Mouse (Mus musculus): ENCODE measurements at regions not wholly inside any gene's neighbourhood (a gene's known extent, or its start where the extent isn't known, plus 50 kb on each side); places are given as distances from the start of the nearest gene placed in this dataset.

GRCm38 (mm10) chr11:17528609-17529008, 271.2 kb downstream of the C1d start:
- Histone ChIP-seq H3K36me3 (ENCODE audit: insufficient read depth, low read length) (no peaks in the 10 kb centered on the region), H3K27me3 (ENCODE audit: insufficient read depth, low read length) (no peaks in the 10 kb centered on the region), H3K4me2 (ENCODE audit: low read length) (no peak overlapping the region), H3K4me1 (replicated peaks; ENCODE audit: insufficient read depth, low read length) (no peaks in the 10 kb centered on the region), H3K4me3 (replicated peaks; ENCODE audit: low read depth, low read length) (no peak overlapping the region), H3K9me3 (replicated peaks; ENCODE audit: low read length) (no peaks in the 10 kb centered on the region), H3K27ac (no peak overlapping the region), H3K9ac (ENCODE audit: low read depth, low read length) (no peak overlapping the region)
- 81% methylated on average over 6 of the region's 6 CpGs for WGBS
- peak; percentile 59 for DNase-seq (ENCODE audit: low spot score)
- TF ChIP-seq CTCF (IDR thresholded peaks at IDR 0.05; ENCODE audit: low read depth) = no peak
- no peak for ATAC-seq (replicated peaks; ENCODE audit: low FRiP score, low read depth)

- Histone ChIP-seq H3K9me3 (replicated peaks; ENCODE audit: low read length) (no peaks in the 10 kb centered on the region), H3K27ac (no peak overlapping the region), H3K9ac (ENCODE audit: low read depth, low read length) (no peak overlapping the region), H3K4me1 (replicated peaks; ENCODE audit: insufficient read depth, low read length) (no peaks in the 10 kb centered on the region), H3K27me3 (ENCODE audit: insufficient read depth, low read length) (no peaks in the 10 kb centered on the region), H3K36me3 (ENCODE audit: insufficient read depth, low read length) (no peaks in the 10 kb centered on the region), H3K4me3 (replicated peaks; ENCODE audit: low read depth, low read length) (no peak overlapping the region), H3K4me2 (ENCODE audit: low read length) (no peak overlapping the region)
- WGBS = 84% methylated on average over 3 of the region's 3 CpGs
- TF ChIP-seq CTCF (IDR thresholded peaks at IDR 0.05; ENCODE audit: low read depth) = no peak
- DNase-seq (ENCODE audit: low spot score) = no peak
- no peak for ATAC-seq (replicated peaks; ENCODE audit: low FRiP score, low read depth)
Measured at GRCm38 (mm10) chr11:17533706-17534105, 276.3 kb downstream of the C1d start.

GRCm38 (mm10) chr11:17546286-17546685, 288.9 kb downstream of the C1d start:
- ATAC-seq (replicated peaks; ENCODE audit: low FRiP score, low read depth) = no peak
- H3K27me3 ChIP-seq (ENCODE audit: insufficient read depth, low read length) = no peaks in the 10 kb centered on the region
- no peak for TF ChIP-seq CTCF (IDR thresholded peaks at IDR 0.05; ENCODE audit: low read depth)
- no peak overlapping the region for H3K4me2 ChIP-seq (ENCODE audit: low read length)
- H3K9me3 ChIP-seq (replicated peaks; ENCODE audit: low read length) = no peaks in the 10 kb centered on the region
- no peak overlapping the region for H3K27ac ChIP-seq
- no peak overlapping the region for H3K9ac ChIP-seq (ENCODE audit: low read depth, low read length)
- no peaks in the 10 kb centered on the region for H3K36me3 ChIP-seq (ENCODE audit: insufficient read depth, low read length)
- no peak overlapping the region for H3K4me3 ChIP-seq (replicated peaks; ENCODE audit: low read depth, low read length)
- DNase-seq (ENCODE audit: low spot score) = peak; percentile 67
- H3K4me1 ChIP-seq (replicated peaks; ENCODE audit: insufficient read depth, low read length) = no peaks in the 10 kb centered on the region

- no peak for DNase-seq (ENCODE audit: low spot score)
- TF ChIP-seq CTCF (IDR thresholded peaks at IDR 0.05; ENCODE audit: low read depth) = no peak
- ATAC-seq (replicated peaks; ENCODE audit: low FRiP score, low read depth) = no peak
Measured at GRCm38 (mm10) chr11:17549148-17549547, 291.8 kb downstream of the C1d start.

GRCm38 (mm10) chr11:17555276-17555675, 297.9 kb downstream of the C1d start:
- Histone ChIP-seq H3K4me2 (ENCODE audit: low read length) (no peak overlapping the region), H3K4me3 (replicated peaks; ENCODE audit: low read depth, low read length) (no peak overlapping the region), H3K4me1 (replicated peaks; ENCODE audit: insufficient read depth, low read length) (no peaks in the 10 kb centered on the region), H3K9ac (ENCODE audit: low read depth, low read length) (no peak overlapping the region), H3K27ac (no peak overlapping the region), H3K27me3 (ENCODE audit: insufficient read depth, low read length) (no peaks in the 10 kb centered on the region), H3K9me3 (replicated peaks; ENCODE audit: low read length) (no peaks in the 10 kb centered on the region), H3K36me3 (ENCODE audit: insufficient read depth, low read length) (no peaks in the 10 kb centered on the region)
- 59% methylated on average over 3 of the region's 3 CpGs for WGBS
- no peak for ATAC-seq (replicated peaks; ENCODE audit: low FRiP score, low read depth)
- no peak for TF ChIP-seq CTCF (IDR thresholded peaks at IDR 0.05; ENCODE audit: low read depth)
- DNase-seq (ENCODE audit: low spot score) = peak; percentile 60

More at GRCm38 (mm10) chr11:17549148-17549547, 291.8 kb downstream of the C1d start:
- no peaks in the 10 kb centered on the region for H3K4me1 ChIP-seq (replicated peaks; ENCODE audit: insufficient read depth, low read length)
- H3K4me2 ChIP-seq (ENCODE audit: low read length) = no peak overlapping the region
- no peak overlapping the region for H3K9ac ChIP-seq (ENCODE audit: low read depth, low read length)
- WGBS = 82% methylated on average over 5 of the region's 5 CpGs
- H3K27me3 ChIP-seq (ENCODE audit: insufficient read depth, low read length) = no peaks in the 10 kb centered on the region
- H3K4me3 ChIP-seq (replicated peaks; ENCODE audit: low read depth, low read length) = no peak overlapping the region
- no peaks in the 10 kb centered on the region for H3K36me3 ChIP-seq (ENCODE audit: insufficient read depth, low read length)
- H3K9me3 ChIP-seq (replicated peaks; ENCODE audit: low read length) = no peaks in the 10 kb centered on the region
- H3K27ac ChIP-seq = no peak overlapping the region

- no peak for TF ChIP-seq CTCF (IDR thresholded peaks at IDR 0.05; ENCODE audit: low read depth)
- H3K4me3 ChIP-seq (replicated peaks; ENCODE audit: low read depth, low read length) = no peak overlapping the region
- ATAC-seq (replicated peaks; ENCODE audit: low FRiP score, low read depth) (no peak), DNase-seq (ENCODE audit: low spot score) (no peak)
- H3K9ac ChIP-seq (ENCODE audit: low read depth, low read length) = no peak overlapping the region
- no peaks in the 10 kb centered on the region for H3K36me3 ChIP-seq (ENCODE audit: insufficient read depth, low read length)
- H3K27ac ChIP-seq = no peak overlapping the region
- H3K4me2 ChIP-seq (ENCODE audit: low read length) = no peak overlapping the region
- no peaks in the 10 kb centered on the region for H3K9me3 ChIP-seq (replicated peaks; ENCODE audit: low read length)
- WGBS = 77% methylated on average over 3 of the region's 3 CpGs
- no peaks in the 10 kb centered on the region for H3K27me3 ChIP-seq (ENCODE audit: insufficient read depth, low read length)
- no peaks in the 10 kb centered on the region for H3K4me1 ChIP-seq (replicated peaks; ENCODE audit: insufficient read depth, low read length)
Measured at GRCm38 (mm10) chr11:17591780-17592487, 334.6 kb downstream of the C1d start.

Data from kidney, postnatal 0 days (tissue).